Mouse (Mus musculus) 3134 (cell line): Measurements from ENCODE around the gene Ppm1e.

Experiments
- DNase-seq: peaks from one replicate; pipeline ENCODE4 v3.0.0-alpha.2; 2011; ENCODE audit warnings: low spot score; ENCODE audit not compliant: insufficient read length; ENCODE audit errors: extremely low read depth

The Ppm1e gene

DNA sequence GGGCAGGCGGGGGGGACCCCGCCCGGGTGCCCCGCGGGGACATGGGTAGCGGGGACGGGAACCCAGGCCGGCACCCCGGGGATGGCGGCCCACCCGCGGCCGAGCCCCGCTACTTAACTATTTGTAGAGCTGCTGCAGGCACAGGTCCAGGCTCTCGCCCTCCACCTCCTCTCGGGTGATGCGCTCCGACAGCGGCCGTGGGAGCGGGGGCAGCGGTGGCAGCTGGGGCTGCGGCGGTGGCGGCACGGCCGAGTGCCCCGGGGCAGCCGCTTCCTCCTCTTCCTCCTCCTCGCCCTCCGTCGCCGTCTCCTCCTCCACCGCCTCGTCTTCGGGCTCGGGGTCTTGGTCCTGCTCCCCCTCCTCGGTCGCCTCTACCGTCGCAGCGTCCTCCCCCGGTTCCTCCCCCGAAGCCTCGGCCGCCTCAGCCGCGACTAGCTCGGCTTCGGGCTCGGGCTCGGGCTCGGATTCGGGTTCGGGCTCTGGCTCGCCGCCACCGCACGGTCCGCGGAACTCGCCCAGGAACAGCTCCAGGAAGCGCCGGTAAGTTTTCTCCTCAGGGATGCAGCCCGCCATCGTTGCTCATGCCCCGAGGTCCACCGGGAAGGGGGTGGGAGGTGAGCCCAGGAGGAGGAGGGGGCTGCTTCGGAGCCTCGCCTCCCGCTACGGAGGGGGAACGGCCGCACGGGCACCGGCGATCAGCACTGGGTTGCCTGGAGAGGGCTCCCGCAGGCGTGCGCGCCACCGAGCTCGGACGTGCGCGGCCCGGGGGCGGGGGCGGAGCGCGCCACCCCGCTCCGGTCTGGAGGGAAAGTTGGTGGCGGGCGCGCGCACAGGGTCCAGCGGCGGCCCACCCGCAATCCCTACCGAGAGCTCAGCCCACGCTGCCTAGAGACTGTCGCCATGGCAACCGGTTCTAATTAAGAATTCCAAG lies at the start of gene Ppm1e:
Gene Ppm1e (minus strand): TSS at position 693 of the 931 bp plus-strand sequence.
- peak; percentile 10 for DNase-seq

DNA sequence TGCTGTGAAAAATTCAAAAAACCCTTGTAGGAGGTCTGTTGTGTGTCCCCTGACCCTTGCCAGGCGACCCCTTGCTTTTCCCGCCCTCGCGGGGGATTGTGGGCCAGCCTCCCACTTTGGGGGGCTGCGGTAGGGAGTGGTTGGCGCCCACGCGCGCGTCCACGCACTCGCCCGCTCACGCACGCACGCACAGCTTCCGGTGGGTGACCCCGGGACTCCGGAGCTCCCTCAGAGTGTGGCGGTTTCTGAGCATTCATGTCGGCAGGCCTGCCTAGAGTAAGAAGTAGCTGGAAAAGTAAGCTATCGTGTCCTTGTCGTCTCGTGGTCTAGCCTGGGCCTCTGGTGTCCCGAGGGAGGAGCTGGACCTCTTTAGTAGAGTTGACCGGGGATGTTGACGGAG lies 46.1 kb upstream of the Ppm1e start, which contains the start of the genes Rad51c and Tex14:
Gene Rad51c (minus strand): TSS at position 79 of the 400 bp plus-strand sequence.
Gene Tex14 (plus strand): TSS at position 190 of the 400 bp plus-strand sequence.
- DNase-seq: no peak

DNA sequence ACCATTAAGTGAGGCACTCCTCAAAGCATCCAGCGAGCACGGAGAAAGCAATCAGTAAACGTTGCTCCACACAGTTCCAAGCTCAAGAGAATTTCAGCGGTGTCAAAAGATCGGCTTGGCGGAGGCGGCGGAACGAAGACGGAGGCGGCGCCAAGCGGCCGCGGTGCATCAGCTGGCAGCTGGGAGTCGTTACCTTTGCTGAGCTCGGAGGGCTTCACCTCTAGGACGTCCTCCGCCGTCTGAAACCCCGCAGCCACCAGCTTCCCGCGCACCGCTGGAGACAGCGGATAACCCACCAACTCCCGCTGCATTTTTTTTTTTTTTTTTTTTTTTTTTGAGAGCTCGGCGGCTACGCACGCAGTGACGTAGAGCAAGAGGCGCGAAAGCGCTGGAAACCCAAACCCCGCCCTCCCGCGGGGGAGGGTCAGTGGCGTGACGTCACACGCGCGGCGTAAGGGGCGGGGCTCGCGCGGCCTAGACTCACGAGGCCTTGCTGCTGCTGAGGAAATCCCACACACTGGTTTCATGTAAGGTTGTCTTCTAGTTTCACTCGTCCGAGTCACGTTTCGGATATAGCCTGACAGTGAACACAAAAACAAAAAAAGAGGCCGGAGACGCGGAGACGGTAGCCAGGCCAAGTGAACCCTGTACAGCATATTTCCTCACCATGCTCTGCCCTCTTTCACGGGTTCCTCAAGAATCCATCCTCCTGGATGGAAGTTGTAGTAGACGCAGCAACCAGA lies 45.5 kb upstream of the Ppm1e start:
- peak; percentile 99 for DNase-seq

DNA sequence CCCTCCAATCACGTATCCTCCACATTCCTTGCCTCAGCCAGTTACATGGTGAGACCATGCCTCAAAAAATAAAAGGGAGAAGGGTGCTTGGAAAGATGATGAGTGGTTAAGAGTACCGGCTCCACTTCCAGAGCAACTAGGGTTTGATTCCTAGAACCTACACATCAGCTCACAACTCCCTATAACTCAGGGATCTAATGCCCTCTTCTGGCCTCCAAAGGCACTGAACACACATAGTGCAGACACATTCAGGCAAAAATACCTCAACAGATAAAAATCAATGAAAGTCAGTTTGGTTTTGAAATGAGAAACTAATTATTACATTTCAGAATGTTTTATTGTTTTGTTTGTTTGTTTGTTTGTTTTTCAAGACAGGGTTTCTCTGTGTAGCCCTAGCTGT lies 39.6 kb upstream of the Ppm1e start:
- DNase-seq: no peak

GRCm38 (mm10) chr11:87393855-87394254 lies 35.0 kb upstream of the Ppm1e start:
- no peak for DNase-seq

- DNase-seq: no peak
These were observed 26.9 kb upstream of the Ppm1e start for GRCm38 (mm10) chr11:87385676-87386075.

DNA sequence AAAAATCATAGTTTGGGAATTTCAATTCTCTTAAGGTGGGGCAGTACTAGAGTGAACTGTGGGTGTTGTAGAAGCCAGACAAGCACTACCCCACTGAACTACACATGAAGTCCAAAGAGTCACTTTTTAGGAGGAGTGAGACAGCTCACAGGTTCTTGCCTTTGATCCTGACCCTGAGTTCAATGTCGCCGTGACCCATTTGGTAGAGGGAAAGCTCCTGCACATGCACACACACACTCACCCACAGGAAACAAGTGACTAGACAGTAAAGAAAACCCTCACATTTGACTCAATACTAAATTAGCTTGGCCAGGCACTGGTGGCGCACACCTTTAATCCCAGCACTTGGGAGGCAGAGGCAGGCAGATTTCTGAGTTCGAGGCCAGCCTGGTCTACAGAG lies 25.7 kb upstream of the Ppm1e start:
- DNase-seq: no peak

DNA sequence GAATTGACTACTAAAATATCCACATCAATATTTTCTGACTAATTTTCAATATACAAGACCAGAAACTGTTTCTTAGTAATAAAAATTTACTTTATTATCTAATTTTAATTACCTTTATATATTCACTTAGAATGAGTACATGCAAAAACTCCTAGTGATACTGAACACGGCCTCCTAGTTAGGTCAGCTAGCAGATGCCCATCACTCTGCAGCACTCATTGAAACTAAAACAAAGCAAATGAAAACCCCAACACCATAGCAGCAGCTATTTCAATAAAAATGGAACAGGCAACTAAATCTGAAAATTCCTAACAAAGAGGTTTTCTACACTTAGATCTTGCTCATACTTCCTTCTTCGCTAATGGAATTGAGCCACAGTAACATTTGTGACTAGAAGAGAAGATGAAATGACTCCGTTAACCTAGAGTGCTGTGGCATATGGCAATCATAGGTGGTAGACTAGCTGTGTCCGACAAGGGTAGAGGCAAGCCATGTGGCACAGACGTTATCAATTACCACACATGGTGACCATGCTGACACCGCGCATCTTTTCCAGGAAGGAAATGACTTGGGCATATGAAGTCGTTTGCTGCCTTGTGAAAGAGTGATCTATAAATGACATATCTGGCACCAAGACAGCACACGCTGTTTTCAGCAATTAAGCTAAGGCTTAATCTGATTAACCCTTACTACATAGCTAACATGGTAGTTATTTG lies 9.2 kb upstream of the Ppm1e start:
- no peak for DNase-seq

GRCm38 (mm10) chr11:87367061-87367460 lies 8.2 kb upstream of the Ppm1e start:
- DNase-seq: no peak

DNA sequence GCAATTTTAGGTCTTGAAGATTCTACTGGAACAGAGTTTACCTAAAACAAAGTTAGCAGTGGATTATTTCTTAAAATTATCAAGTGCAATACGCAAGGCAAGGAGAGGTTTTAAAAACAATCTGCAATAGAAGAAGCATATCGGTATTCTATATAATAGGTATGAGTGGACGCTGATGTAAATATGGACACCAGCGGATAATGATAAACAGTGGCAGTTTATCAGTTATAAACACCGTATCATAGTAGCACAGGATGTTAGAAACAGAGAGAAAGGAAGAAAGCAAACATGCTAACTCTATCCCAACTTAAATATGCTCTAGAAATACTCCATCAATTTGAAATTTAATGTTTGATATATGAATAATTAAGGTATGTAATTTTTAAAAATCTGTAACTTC lies 6.3 kb upstream of the Ppm1e start:
- no peak for DNase-seq

DNA sequence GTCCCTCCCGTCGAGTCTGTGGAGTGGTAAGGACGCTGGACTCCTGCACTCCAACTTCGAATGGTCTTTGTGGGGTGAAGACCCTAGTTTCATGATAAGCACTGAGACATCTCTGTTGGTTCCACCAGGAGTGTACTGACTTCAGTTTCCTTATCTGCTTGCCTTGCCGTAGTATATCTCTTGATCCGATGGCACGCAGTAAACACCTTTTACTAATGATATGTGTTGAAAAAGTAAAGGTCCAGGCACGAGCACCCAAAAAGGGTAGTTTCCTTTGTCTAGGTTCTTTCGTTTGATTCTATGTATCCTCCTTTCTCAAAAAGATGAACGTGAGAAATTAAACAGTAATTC lies 414 bp upstream of the Ppm1e start:
- no peak for DNase-seq

GRCm38 (mm10) chr11:87357317-87358300 lies 1.2 kb downstream of the Ppm1e start:
- DNase-seq: no peak

DNA sequence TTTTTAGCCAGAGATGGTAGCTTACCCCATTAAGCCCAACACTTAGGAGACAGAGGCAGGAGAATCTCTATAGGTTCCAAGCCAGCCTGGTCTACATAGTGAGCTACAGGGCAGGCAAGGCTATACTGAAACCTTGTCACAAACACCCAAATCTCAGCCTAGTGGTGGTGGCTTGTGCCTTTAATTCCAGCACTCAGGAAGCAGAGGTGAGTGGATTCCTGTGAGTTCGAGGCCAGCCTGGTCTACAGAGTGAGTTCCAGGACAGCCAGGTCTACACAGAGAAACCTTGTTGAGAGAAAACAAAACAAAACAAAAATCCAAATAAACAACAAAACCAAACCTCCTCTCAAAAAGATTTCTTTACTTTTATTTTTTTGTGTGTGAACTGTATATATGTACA lies 4.0 kb downstream of the Ppm1e start:
- no peak for DNase-seq

DNA sequence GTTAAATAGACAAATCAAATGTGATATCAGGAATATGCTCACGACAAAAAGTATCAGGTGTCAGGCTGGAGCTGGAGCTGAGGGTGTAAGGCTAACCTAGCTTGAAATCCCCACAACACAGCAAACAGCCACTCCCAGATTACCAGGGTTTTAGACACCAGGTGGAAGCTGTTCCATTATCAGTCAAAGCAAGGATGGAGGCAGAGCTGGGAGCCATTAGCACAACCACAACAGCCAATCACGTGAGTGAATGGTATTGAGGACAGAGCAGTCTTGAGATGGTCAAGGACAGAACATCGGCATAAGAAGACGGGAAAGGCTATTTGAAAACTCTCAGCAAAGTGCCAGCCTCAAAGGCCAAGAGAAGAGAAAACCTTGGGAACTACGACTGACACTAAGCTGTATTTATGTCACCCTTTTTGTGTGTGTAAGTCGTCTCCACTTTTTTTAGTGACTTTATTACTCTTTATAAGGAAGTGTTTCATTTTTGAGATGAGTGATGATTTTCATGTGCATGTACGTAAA lies 5.1 kb downstream of the Ppm1e start:
- no peak for DNase-seq

- DNase-seq: no peak
These were observed 32.4 kb downstream of the Ppm1e start for GRCm38 (mm10) chr11:87326381-87326780.

DNA sequence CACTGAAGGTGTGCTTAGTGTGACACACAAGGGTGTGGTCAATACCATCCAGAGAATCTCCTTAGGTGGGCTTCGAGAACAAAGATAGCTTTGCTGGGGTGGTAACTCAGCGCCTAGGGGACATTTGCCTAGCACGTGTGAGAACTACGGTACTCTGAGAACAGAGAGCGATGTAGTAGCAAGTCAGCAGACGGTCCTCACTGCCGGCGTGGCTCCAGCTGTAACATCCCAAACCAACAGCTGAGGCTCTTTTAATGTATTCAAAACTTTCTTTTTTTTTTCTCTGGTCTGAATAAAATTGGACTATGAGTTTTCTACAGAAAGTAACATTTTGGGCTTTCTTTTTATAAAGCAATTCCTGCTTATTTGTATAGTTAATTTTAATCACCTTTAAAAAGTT lies 36.3 kb downstream of the Ppm1e start:
- no peak for DNase-seq

- no peak for DNase-seq
These were observed 38.8 kb downstream of the Ppm1e start for GRCm38 (mm10) chr11:87320007-87320406.

GRCm38 (mm10) chr11:87318956-87319708 lies 39.7 kb downstream of the Ppm1e start:
- no peak for DNase-seq

DNA sequence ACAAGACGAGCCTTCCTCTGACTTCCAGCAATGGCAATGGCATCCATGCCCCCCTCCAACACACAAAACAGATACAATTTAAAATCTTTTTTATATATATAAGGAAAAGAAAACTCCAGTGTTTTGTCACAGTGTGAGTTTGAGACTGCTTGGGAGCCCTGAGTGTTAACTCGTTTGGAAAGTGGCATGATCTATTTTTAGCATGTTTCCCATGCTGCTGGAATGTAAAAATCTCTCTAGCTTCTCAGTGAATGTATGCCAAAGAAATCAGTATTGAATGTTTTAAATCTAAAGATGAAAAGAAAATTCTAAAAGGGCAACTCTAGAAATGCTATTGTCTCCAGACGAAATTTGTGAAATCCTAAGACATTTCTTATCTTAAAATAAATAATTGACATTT lies 45.3 kb downstream of the Ppm1e start:
- DNase-seq: no peak
